Mouse (Mus musculus): ENCODE measurements at regions not wholly inside any gene's neighbourhood (a gene's known extent, or its start where the extent isn't known, plus 50 kb on each side); places are given as distances from the start of the nearest gene placed in this dataset.

- intact Hi-C loops (cut with DNase I), result no loop called here
- TF ChIP-seq CTCF (IDR thresholded peaks at IDR 0.05), result no peak
- DNase-seq, result no peak
- H3K4me3 ChIP-seq, result no peak overlapping the region
- no peak overlapping the region for H3K27ac ChIP-seq
Measured at GRCm38 (mm10) chr4:31753677-31754312, 210.1 kb upstream of the Map3k7 start.

DNA sequence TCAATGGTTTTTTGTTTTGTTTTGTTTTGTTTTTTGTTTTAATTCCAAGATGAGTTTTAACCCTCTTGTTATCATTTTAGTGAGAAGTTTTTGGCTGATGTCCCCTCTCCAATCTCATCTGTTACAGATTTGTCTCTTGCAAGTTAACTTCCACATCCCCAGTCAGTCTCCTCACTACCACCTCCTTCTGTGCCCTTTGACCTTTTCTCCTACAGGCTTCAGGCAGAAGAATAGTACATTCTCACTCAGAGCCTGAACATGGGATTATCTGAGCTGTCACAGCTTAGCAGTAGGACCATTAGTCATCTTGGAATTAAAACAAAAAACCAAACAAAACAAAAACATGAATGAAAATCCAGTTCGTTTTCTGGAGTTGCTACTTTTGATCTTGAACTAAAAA is 206.8 kb upstream of the Map3k7 start:
- intact Hi-C loops (cut with DNase I), result no loop called here
- no peak for DNase-seq
- Histone ChIP-seq H3K27ac (no peak overlapping the region), H3K4me3 (no peak overlapping the region)
- no peak for TF ChIP-seq CTCF (IDR thresholded peaks at IDR 0.05)

DNA sequence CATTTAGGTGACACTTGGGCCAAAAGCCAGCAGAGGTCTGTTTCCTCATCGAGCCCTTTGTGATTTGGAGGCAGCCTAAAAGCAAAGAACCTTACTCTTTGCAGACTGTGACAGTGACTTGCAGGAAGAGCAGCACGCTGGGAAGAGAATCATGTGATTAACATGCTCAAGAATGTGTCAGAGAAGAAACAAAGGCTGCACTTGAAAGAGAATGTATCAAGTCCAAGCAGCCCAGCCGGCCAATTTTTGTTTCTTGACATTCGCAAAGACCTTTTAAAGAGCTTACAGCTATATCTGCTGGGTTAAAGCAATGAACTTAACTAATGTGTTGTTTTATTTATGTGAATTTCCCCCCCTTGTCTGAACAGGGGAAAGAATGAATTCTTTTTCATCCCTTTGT is 203.8 kb upstream of the Map3k7 start:
- Histone ChIP-seq H3K27ac (no peak overlapping the region), H3K4me3 (no peak overlapping the region)
- intact Hi-C loops (cut with DNase I), result no loop called here
- DNase-seq, result no peak
- TF ChIP-seq CTCF (IDR thresholded peaks at IDR 0.05), result no peak

- Histone ChIP-seq H3K27ac (no peak overlapping the region), H3K4me3 (no peak overlapping the region)
- TF ChIP-seq CTCF (IDR thresholded peaks at IDR 0.05), result no peak
- DNase-seq, result no peak
- intact Hi-C loops (cut with DNase I), result no loop called here
Measured at GRCm38 (mm10) chr4:31762199-31762598, 201.7 kb upstream of the Map3k7 start.

DNA sequence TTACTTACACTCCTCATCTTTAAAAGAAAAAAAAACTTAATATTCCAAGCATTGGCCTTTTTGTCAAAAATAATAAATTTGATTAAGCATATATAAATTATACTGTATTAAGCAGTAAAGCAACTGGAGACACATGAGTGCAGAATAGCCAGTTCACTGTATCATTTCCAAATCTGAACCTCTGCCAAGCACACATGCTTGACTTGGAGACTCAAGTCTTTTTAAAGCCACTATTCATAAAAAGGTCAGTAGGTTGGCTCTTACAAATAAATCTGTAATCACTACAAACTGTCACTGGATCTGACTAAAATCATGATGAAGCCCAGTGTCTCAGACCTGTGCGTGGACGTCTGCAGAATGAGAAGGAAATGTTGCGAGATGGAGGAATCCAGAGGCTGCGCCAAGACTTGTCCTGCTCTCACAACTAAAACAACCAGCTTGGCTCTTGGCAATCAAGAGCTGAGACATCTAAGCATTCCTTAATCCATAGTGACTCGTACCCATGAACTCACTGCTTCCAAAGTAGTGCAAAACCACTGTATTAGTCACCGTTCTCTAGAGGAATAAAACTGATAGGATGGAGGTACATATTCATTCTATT is 195.8 kb upstream of the Map3k7 start:
- Histone ChIP-seq H3K4me3 (no peak overlapping the region), H3K27ac (no peak overlapping the region)
- no peak for DNase-seq
- TF ChIP-seq CTCF (IDR thresholded peaks at IDR 0.05), result no peak
- intact Hi-C loops (cut with DNase I), result no loop called here

- DNase-seq, result no peak
- intact Hi-C loops (cut with DNase I), result no loop called here
- TF ChIP-seq CTCF (IDR thresholded peaks at IDR 0.05), result no peak
- no peak overlapping the region for H3K27ac ChIP-seq
- H3K4me3 ChIP-seq, result no peak overlapping the region
Measured at GRCm38 (mm10) chr4:31769325-31769724, 194.6 kb upstream of the Map3k7 start.

GRCm38 (mm10) chr4:31786284-31786683 is 177.6 kb upstream of the Map3k7 start:
- no peak for DNase-seq
- H3K4me3 ChIP-seq, result no peak overlapping the region
- no peak overlapping the region for H3K27ac ChIP-seq
- intact Hi-C loops (cut with DNase I), result no loop called here
- TF ChIP-seq CTCF (IDR thresholded peaks at IDR 0.05), result peak; percentile 18; the same call in 1 of the 2 replicates

DNA sequence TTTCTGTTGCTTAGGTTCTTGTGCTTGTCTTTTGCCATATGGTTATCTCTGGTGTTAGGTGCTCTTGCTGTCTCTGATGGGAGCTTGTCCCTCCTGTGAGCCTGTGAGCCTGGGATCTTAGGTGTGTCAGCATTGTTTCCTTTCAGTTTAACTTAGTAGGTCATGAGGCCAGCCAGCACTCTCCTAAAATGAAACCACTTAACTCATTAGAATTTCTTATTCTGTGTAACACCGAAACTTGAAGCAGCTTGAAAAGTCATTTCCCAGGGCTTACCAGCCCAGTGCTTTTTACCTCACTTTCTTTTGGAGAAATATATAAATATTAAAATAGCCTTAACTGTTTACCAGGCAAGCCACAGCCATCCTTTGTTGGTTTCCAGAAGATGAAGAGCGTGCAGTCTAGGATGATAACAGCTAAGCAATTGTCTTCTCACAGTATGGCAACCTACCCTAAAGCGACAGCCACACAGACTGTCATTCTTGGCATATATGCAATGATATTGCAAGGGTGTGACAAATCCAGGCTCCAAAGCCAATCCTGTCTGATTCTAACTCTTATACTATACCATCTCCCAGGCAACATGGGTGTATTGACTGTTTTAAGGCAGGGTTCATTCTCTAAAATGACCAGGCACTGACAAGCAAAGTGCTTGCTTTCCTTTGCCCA is 146.2 kb upstream of the Map3k7 start:
- TF ChIP-seq CTCF (IDR thresholded peaks at IDR 0.05), result no peak
- Histone ChIP-seq H3K4me3 (no peak overlapping the region), H3K27ac (no peak overlapping the region)
- DNase-seq, result no peak
- intact Hi-C loops (cut with DNase I), result no loop called here

- intact Hi-C loops (cut with DNase I), result no loop called here
- Histone ChIP-seq H3K27ac (no peak overlapping the region), H3K4me3 (peak overlapping the region; percentile 35)
- no peak for DNase-seq
- TF ChIP-seq CTCF (IDR thresholded peaks at IDR 0.05), result no peak
Measured at GRCm38 (mm10) chr4:31819521-31820259, 144.2 kb upstream of the Map3k7 start.

- no peak overlapping the region for H3K27ac ChIP-seq
- intact Hi-C loops (cut with DNase I), result no loop called here
- DNase-seq, result peak; percentile 23
- peak overlapping the region; percentile 64 for H3K4me3 ChIP-seq
- TF ChIP-seq CTCF (IDR thresholded peaks at IDR 0.05), result no peak
Measured at GRCm38 (mm10) chr4:31823574-31824348, 140.1 kb upstream of the Map3k7 start.

- intact Hi-C loops (cut with DNase I), result no loop called here
- Histone ChIP-seq H3K4me3 (peak overlapping the region; percentile 64), H3K27ac (no peak overlapping the region)
- no peak for DNase-seq
- peak; percentile 9; the same call in 1 of the 2 replicates for TF ChIP-seq CTCF (IDR thresholded peaks at IDR 0.05)
Measured at GRCm38 (mm10) chr4:31824518-31825437, 139.1 kb upstream of the Map3k7 start.

All from gastrocnemius, adult 2 months (tissue).